Mouse (Mus musculus): ENCODE measurements around the gene Fam163a.
A peak's percentile ranks its signal among the peaks of the same experiment; 100 is the strongest.

Fam163a gene

GRCm38 (mm10) chr1:156197588-156197987 lies 7.2 kb downstream of the Fam163a start:
- no peak for DNase-seq

DNA sequence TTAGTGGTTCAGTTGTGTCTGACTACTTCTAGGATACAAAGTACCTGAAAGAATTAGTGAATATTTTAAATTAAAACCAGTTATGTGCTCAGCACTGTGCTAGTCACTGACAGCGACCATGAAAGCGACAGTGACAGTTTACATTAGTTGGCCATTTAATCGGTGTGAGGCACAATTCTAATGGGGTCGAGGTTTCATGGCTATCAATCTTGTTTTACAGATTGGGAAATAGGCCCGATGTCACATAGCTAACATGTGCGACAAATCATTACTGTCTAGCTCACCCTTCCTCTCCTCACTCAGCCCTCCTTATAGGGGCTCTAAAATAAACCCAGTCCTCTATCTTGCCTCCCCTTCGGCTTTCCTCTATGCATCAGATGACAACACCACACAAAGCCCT lies 11.5 kb downstream of the Fam163a start:
- no peak for DNase-seq

GRCm38 (mm10) chr1:156192853-156193252 lies 12.0 kb downstream of the Fam163a start:
- DNase-seq = no peak

DNA sequence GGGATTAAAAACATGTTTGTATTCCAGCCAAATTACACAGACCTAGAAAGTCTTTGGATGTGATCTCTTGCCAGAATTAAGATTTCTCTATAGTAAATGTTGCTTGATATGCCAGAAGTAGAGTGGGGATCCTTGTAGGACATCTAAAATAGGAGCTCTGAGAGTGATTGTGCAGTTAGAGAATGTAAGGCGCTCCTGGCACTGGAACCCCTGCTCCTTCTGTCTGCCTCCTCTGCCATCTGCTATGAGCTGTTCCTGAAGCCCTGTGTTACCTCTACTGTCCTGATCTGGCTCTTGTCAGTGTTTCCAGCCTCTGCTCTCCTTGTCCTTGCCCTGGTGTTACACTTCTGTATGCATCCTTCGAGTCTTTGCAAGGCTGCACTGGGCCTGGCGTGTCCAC lies 18.2 kb downstream of the Fam163a start:
- no peak for DNase-seq

GRCm38 (mm10) chr1:156184158-156184571 lies 20.7 kb downstream of the Fam163a start:
- DNase-seq = no peak

- DNase-seq = no peak
Measured at GRCm38 (mm10) chr1:156183176-156183958, 21.5 kb downstream of the Fam163a start.

- DNase-seq = peak; percentile 5
Measured at GRCm38 (mm10) chr1:156179875-156180274, 25.0 kb downstream of the Fam163a start.

- no peak for DNase-seq
Measured at GRCm38 (mm10) chr1:156168737-156169136, 36.1 kb downstream of the Fam163a start.

DNA sequence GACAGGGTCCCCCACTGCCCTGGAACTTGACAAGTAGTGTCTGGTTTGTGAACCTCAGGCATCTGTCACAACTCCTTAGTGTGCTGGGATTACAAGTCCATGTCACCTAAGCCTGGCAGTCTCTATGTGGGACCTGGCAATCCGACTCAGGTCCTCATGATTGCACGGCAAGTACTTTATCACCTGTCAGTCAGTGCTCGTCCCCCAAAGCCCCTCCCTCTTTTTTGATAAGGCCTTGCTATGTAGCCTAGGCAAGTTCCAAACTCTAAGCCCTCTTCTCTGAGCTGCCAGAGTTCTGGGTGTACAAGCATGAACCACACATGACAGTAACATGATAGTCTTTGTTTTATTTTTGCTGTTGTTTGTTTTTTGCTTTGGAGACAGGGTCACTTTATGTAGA lies 88.1 kb downstream of the Fam163a start:
- no peak for DNase-seq

DNA sequence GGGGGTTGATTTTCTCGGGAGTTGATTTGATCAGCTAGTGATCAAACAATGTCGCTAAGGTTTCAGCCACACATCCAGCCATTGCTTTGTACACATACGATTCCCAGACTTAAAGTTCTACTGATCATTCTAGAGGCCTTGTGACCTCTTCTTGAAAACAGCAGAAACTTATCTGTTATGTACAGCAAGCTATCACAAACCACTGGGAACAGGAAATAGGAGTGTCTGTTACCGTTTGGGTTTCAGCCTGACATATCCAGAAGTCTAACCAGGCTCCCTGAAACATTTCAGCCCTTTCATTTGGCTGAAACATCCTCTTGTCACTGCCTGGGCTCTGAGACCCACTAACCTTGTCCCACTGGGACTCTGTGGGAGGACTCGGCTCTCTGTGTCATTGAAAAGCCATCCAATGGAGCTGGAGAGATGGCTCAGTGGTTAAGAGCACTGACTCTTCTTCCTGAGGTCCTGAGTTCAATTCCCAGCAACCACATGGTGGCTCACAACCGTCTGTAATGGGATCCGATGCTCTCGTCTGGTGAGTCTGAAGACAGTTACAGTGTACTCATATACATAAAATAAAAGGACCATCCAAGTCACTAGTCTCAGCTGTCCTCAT lies 90.8 kb downstream of the Fam163a start:
- no peak for DNase-seq

- DNase-seq = no peak
Measured at GRCm38 (mm10) chr1:156112142-156112541, 92.7 kb downstream of the Fam163a start.

GRCm38 (mm10) chr1:156111728-156112127 lies 93.1 kb downstream of the Fam163a start:
- no peak for DNase-seq

DNA sequence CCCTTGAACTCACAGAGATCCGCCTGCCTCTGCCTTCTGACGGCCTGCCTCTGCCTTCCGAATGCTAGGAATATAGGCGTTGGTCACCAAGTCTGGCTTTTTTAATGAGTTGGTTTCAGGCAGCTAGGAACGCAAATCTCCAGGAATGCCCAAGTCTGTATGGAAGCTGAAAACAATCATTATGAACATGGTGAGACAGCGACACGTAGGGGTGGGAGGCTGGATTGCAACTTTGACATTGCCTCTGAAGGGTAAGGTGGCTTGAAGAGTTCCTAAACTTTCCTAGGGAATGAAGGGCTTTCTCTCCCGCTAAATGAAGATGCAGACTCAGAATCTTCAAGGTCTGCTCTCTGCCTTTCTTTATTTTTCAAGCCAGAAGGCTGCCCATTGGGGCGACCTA lies 93.7 kb downstream of the Fam163a start:
- no peak for DNase-seq

- no peak for DNase-seq
Measured at GRCm38 (mm10) chr1:156108400-156108799, 96.4 kb downstream of the Fam163a start.

DNA sequence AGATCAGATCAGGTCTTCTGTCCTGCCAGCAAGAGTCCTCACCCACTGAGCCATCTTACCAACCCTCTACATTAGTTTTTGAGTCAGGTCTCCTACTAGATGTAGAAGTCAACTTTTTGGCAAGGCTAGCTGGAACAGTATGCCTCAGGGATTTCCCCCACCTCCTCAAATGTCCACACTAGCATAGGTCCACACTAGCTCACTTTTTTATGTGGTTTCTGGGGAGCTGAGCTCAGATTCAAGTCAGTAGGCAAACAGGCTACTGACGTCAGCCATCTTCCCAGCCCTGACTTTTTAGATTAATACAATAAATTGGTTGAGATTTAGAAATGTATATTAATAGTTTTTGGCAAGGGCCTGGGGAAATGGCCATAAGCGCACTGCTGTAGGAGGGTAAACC lies 97.4 kb downstream of the Fam163a start:
- no peak for DNase-seq

- DNase-seq = no peak
Measured at GRCm38 (mm10) chr1:156105381-156105780, 99.4 kb downstream of the Fam163a start.

DNA sequence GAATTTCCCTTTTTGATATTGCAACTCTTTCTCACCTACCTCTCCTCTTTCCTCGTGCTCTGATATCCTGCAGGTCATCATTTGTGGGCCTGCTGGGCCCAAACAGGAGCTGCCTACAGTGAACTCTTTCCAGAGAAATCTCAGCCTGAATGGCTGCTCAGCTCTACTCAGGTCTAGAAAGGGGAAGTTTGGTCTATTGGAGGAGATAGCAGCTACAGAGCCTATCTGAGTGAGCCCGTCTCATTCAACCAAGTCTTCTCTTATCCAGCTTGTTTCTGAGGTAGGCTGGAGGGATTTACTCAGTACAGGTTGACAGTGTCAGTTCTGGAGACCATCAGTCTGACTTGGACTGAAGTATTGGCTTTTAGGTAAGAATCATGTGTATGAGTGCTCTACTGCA lies 101.1 kb downstream of the Fam163a start:
- no peak for DNase-seq

GRCm38 (mm10) chr1:156091811-156092210 lies 113.0 kb downstream of the Fam163a start:
- DNase-seq = no peak

GRCm38 (mm10) chr1:156090042-156090441 lies 114.8 kb downstream of the Fam163a start:
- no peak for DNase-seq

DNA sequence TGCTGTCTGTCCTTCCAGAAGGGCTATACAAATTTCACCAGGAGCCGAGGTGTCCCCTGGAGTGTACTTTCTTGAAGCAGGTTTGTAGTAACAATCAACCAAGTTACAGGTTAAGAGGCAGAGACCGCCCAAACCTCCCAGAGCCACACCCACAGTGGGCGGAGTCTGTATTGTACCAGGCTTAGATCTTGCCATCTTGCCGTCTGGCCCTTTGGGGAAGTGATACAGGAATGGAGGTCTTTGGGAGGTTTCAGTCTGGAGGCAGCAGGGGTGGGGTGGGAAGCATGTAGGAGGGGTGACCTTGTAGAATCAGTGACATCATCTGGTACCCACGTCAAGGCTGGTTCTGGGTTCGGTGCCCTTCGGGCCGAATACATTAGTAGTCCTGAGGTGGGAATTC lies 115.3 kb downstream of the Fam163a start:
- no peak for DNase-seq

DNA sequence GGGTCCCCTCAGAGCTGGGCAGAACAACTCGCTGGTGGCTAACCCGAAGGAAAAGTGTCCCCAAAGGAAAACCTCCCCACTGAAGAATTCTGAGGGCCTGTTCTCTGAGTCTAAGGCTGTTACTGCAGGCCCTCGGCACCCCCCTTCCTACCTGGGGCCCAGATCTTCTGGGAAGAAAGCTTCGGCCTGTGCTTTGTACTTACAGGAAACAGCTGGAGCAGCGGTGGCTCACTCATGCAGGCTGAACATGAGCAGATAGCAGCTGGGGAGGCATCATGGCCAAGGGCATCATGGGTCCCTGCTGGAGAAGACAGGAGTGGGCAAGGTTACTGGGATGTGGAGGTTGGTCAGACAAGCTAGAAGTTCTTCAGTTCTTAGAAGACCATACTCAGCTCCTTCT lies 117.2 kb downstream of the Fam163a start:
- DNase-seq = no peak

DNA sequence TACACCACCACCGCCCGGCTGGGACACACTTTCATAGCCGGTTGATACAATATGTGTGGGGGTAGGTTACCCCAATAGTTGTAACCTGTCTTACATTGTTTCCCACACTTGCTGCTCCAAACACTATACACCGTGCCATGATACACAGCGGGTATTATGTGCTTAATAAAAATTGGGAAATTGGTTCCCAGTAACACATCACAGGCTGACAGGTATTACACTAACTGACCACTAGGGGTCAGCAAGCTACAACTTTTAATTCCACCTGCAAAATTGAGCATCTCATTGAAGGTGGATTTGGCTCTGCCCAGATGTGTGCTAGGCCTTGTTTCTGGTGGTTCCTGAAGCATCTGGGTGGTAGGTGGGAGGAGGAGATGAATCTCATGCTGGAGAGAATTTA lies 119.1 kb downstream of the Fam163a start:
- DNase-seq = peak; percentile 23

GRCm38 (mm10) chr1:156084603-156085002 lies 120.2 kb downstream of the Fam163a start:
- no peak for DNase-seq

GRCm38 (mm10) chr1:156077655-156078054 lies 127.2 kb downstream of the Fam163a start:
- DNase-seq = no peak

DNA sequence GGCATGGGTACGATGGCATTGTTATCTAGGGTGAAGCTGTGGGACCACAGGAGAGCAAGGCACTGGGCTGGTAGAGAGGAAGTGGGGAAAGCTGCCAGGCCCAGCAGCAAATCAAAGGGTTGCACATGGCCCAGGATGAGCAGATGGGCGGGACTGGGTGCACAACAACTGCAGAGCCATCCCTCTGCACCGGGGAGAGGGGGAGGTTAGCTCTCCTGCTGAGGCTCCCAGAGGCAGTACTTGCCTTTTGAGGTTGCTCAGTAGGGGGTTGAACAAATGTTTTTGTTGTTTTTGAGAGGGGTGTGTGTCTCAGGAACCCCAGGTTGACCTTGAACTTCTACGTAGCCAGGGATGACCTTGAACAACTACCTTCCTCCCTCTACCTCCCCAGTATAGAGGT lies 128.4 kb downstream of the Fam163a start:
- DNase-seq = no peak

Measured in cerebellum, adult 8-10 months (tissue).